Mouse (Mus musculus) embryonic fibroblast, embryonic 13.5 days (primary cell): Measurements from ENCODE around the gene Gm14597.
"Not testable (repeated sequence)": the region's sequence is repeated elsewhere in the genome, so short reads cannot be mapped to it uniquely, and the experiment has no call there.

ENCODE experiments used
- CTCF ChIP-seq: IDR thresholded peaks from 2 replicates; pipeline ENCODE4 v1.5.1; 2011; ENCODE audit warnings: mild to moderate bottlenecking, control low read depth, low read length, moderate library complexity, borderline replicate concordance; ENCODE audit not compliant: insufficient read depth
- POLR2A ChIP-seq: IDR thresholded peaks from 2 replicates; pipeline ENCODE4 v1.6.1; 2011; ENCODE audit warnings: low read depth, mild to moderate bottlenecking, control low read depth, low read length, moderate library complexity

GRCm38 (mm10) chrX:53583404-53583803 is 25.4 kb downstream of the Gm14597 start:
- not testable (repeated sequence) for TF ChIP-seq POLR2A, CTCF
